ENCODE assay signal across 27 mouse cellular contexts in genomic region chr1:37800298-37800697, GRCm38 (mm10).
DNase-seq lines count a peak whose midpoint lies in the region; ATAC-seq and TF ChIP-seq lines count a peak whose summit lies in the region.
"Had no signal": no experiment of that assay in that cellular context is flagged by ENCODE, and none has a peak within 500 bp of the region (broad histone marks: within the 10 kb centered on the region; RNA-seq: fewer than 3 reads in every experiment).

No protein-coding gene starts in this region.

- no peak overlapping the region for H3K27ac ChIP-seq in layer of hippocampus, adult 2 months
- no peak overlapping the region for H3K27ac ChIP-seq in CH12.LX (ENCODE audit: insufficient read depth, low read depth)
- H3K27ac ChIP-seq in cerebellum, adult 2 months (ENCODE audit: insufficient read depth, low read length), result no peak overlapping the region
- H3K27ac ChIP-seq: forebrain, embryonic 10.5 days; forebrain, embryonic 13.5 days; heart, adult 2 months; heart, embryonic 10.5 days; heart, embryonic 13.5 days; hindbrain, embryonic 14.5 days; hindbrain, postnatal 0 days had no signal

- no peak overlapping the region for H3K9ac ChIP-seq in CH12.LX (ENCODE audit: insufficient read depth, low read depth)
- H3K9ac ChIP-seq: forebrain, embryonic 13.5 days; heart, embryonic 13.5 days; hindbrain, embryonic 14.5 days had no signal

- no peak for ATAC-seq in CD4-positive, CD25-positive, alpha-beta regulatory T cell, adult 4 months
- ATAC-seq: forebrain, embryonic 13.5 days; forebrain, embryonic 16.5 days; hindbrain, postnatal 0 days; inflammation-experienced regulatory T-cells, adult 6 months had no signal

- H3K36me3 ChIP-seq in CH12.LX (replicated peaks in 1 of 2; ENCODE audit: control insufficient read depth in 1 of 2, insufficient read depth in 1 of 2, low read length in 1 of 2), result no peaks in the 10 kb centered on the region
- H3K36me3 ChIP-seq: forebrain, embryonic 10.5 days; G1E; heart, embryonic 10.5 days; heart, embryonic 13.5 days had no signal

- in situ Hi-C loops in CH12.LX (cut with MboI; ENCODE audit: low pct_ligation_motif_present, low pct_unique_long_range_greater_than_20kb, low sequenced_read_pairs), result no loop called here

- no peak for TF ChIP-seq RAD21 in CH12.LX (IDR thresholded peaks at IDR 0.05; ENCODE audit: low read depth, low read length)

- 93% methylated on average over 2 of the region's 2 CpGs for WGBS in cerebellum, adult 2 months

- TF ChIP-seq EP300 in CH12.LX (IDR thresholded peaks at IDR 0.05; ENCODE audit: low read length), result no peak

- H3K4me1 ChIP-seq in CH12.LX (ENCODE audit: control insufficient read depth in 1 of 2, insufficient read depth in 2 of 2), result peaks cover 2 to 4% of the 10 kb centered on the region in 2 experiments; a peak in 3 of 4 replicates
- H3K4me1 ChIP-seq in cerebellum, adult 2 months (ENCODE audit: control insufficient read depth, insufficient read depth, low read length), result no peaks in the 10 kb centered on the region
- H3K4me1 ChIP-seq: forebrain, embryonic 10.5 days; forebrain, embryonic 13.5 days; heart, embryonic 10.5 days; heart, embryonic 13.5 days had no signal

- TF ChIP-seq CTCF in layer of hippocampus, adult 2 months (conservative IDR thresholded peaks at IDR 0.05), result no peak
- TF ChIP-seq CTCF in CH12.LX (conservative IDR thresholded peaks at IDR 0.05 in 1 of 2, IDR thresholded peaks at IDR 0.05 in 1 of 2; ENCODE audit: low read depth in 2 of 2, low read length in 2 of 2), result no peak
- TF ChIP-seq CTCF in cerebellum, adult 2 months (IDR thresholded peaks at IDR 0.05; ENCODE audit: borderline replicate concordance, insufficient read depth, low read depth, low read length), result no peak

- H3K79me2 ChIP-seq in CH12.LX (replicated peaks; ENCODE audit: control insufficient read depth, extremely low read depth, insufficient read depth, poor library complexity, severe bottlenecking), result no peaks in the 10 kb centered on the region

- intact Hi-C loops in left cerebral cortex, postnatal 25 days (cut with DNase I), result loop anchor here (5.0 kb wide), 1 partner anchor 73 kb away; no protein-coding TSS in a partner anchor

- H3K27me3 ChIP-seq in CH12.LX (replicated peaks), result no peaks in the 10 kb centered on the region
- no peaks in the 10 kb centered on the region for H3K27me3 ChIP-seq in cerebellum, adult 2 months (ENCODE audit: control insufficient read depth, insufficient read depth, low read length)
- H3K27me3 ChIP-seq: forebrain, embryonic 13.5 days; heart, embryonic 13.5 days had no signal

- H3K9me3 ChIP-seq in CH12.LX (replicated peaks; ENCODE audit: low read length), result no peaks in the 10 kb centered on the region
- H3K9me3 ChIP-seq: forebrain, embryonic 10.5 days; forebrain, embryonic 13.5 days; G1E; heart, embryonic 10.5 days; heart, embryonic 13.5 days had no signal

- TF ChIP-seq POLR2A in CH12.LX (IDR thresholded peaks at IDR 0.05; ENCODE audit: low read depth, low read length), result no peak
- no peak for TF ChIP-seq POLR2A in cerebellum, adult 2 months (IDR thresholded peaks at IDR 0.05; ENCODE audit: borderline replicate concordance, insufficient read depth, low read length)

- no peak overlapping the region for H3K4me3 ChIP-seq in layer of hippocampus, adult 2 months
- no peak overlapping the region for H3K4me3 ChIP-seq in CH12.LX (replicated peaks in 1 of 3; ENCODE audit: low read depth in 2 of 3, low read length in 2 of 3, poor library complexity in 1 of 3)
- H3K4me3 ChIP-seq in cerebellum, adult 2 months (replicated peaks; ENCODE audit: insufficient read depth, low read depth, low read length), result no peak overlapping the region
- H3K4me3 ChIP-seq: forebrain, embryonic 10.5 days; forebrain, embryonic 13.5 days; heart, adult 2 months; heart, embryonic 10.5 days; heart, embryonic 13.5 days had no signal

- H3K4me2 ChIP-seq in CH12.LX (ENCODE audit: insufficient read depth, low read depth, poor library complexity, severe bottlenecking), result no peak overlapping the region
- H3K4me2 ChIP-seq: forebrain, embryonic 13.5 days; heart, embryonic 13.5 days; hindbrain, embryonic 14.5 days had no signal

- dilution Hi-C loops in CH12.LX (cut with MboI; ENCODE audit: extremely low pct_ligation_motif_present, extremely low pct_unique_long_range_greater_than_20kb, low sequenced_read_pairs), result no loop called here

- DNase-seq in layer of hippocampus, adult 9-10 months (ENCODE audit: low spot score), result peak; percentile 4
- DNase-seq in layer of hippocampus, adult 2 months (ENCODE audit: low spot score in 2 of 2), result no peak
- no peak for DNase-seq in CH12.LX (ENCODE audit: extremely low read depth)
- DNase-seq in Muller cell, postnatal 12 days (ENCODE audit: inconsistent ontology term), result peak; percentile 9
- DNase-seq in cerebellum, adult 2 months, result no peak
- no peak for DNase-seq in left cerebral cortex, postnatal 25 days (ENCODE audit: low spot score in 2 of 2)
- DNase-seq: adrenal gland, adult 2 months; adrenal gland, postnatal 14 days; cerebellum, adult 11 months; cerebellum, adult 8-10 months; cerebellum, postnatal 10 days; cerebellum, postnatal 36 days; gastrocnemius, postnatal 10 days; gastrocnemius, postnatal 36 days; heart, adult 2 months; heart, postnatal 14 days; heart, postnatal 4 days had no signal

TF ChIP-seq in CH12.LX, 34 proteins besides CTCF, POLR2A, EP300 and RAD21:
- TF ChIP-seq BHLHE40 (IDR thresholded peaks at IDR 0.05; ENCODE audit: low read depth, low read length) (no peak), E2F4 (IDR thresholded peaks at IDR 0.05; ENCODE audit: insufficient replicate concordance, low read depth, low read length) (no peak), IRF4 (IDR thresholded peaks at IDR 0.05; ENCODE audit: low read depth, low read length) (no peak), HCFC1 (IDR thresholded peaks at IDR 0.05; ENCODE audit: low read depth, low read length) (no peak), MEF2A (IDR thresholded peaks at IDR 0.05; ENCODE audit: borderline replicate concordance, low read depth, low read length) (no peak), ZKSCAN1 (IDR thresholded peaks at IDR 0.05; ENCODE audit: borderline replicate concordance, low read depth, low read length) (no peak), ZC3H11A (IDR thresholded peaks at IDR 0.05; ENCODE audit: low read depth, low read length) (no peak), MAFK (IDR thresholded peaks at IDR 0.05; ENCODE audit: insufficient replicate concordance, low read length) (peak; percentile 67; the same call in 1 of the 2 replicates), ZNF384 (IDR thresholded peaks at IDR 0.05; ENCODE audit: low read depth, low read length) (no peak)

Comparison
In these comparisons a context has a peak if more than half of its experiments do, and no peak if none do; other contexts are left out.
1. DNase-seq: peak in layer of hippocampus, adult 9-10 months (single experiment) and Muller cell, postnatal 12 days (single experiment); none in layer of hippocampus, adult 2 months (0 of 2), CH12.LX (single experiment), cerebellum, adult 2 months (0 of 2) and left cerebral cortex, postnatal 25 days (0 of 2).